Mouse (Mus musculus): ENCODE data around the gene Hs3st3b1.
A peak's percentile ranks its signal among the peaks of the same experiment; 100 is the strongest.

Gene Hs3st3b1

DNA sequence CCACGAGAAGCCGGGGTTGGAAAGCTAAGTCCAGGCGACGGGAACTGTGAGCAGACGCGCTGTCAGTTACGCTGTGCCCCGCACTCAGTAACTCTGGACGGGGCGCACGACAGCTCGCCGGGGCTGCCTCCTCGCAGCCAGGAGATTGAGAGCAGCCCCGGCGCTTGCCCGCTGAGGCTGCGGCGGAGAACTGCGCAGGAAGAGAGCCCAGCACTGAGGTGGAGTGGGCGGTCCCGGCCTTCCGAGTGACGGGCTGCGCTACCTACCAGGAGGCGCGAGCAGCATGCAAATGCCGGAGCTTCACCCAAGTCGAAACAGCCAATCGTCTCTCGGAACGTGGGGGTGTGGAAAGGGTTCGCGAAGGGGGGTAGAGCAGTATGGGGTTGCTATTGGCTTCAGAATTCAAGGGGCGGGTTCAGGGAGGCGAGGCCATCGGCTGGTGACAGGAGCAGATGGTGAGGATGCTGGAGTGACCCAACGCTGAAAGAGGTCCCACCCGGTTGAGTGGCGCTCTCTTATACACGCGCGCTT lies at the start of gene Hs3st3b1:
Gene Hs3st3b1, minus strand, starts transcription at position 200 of the 531 bp plus-strand sequence.
- peak; percentile 91 for DNase-seq (ENCODE audit: extremely low spot score, low read depth, low spot score)

DNA sequence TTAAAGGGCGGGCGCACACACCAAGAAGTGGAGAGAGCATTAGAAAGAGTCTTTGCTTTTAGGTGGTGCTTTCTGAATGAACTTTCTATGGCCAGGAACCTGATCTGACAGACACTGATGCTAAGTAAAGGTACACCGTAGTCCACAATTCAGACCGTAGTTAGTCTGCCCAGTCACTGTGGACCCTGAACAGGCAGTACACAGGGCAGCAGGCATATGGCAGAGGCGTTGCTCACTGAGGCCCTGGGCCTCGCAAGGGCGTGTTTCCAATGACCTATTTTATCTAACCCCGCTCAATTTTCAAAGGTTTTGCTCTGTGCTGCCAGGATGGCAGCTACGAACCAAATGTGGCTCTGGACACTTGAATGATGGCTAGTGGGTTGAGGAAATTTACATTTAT lies 49.4 kb upstream of the Hs3st3b1 start:
- no peak for DNase-seq (ENCODE audit: extremely low spot score, low read depth, low spot score)

DNA sequence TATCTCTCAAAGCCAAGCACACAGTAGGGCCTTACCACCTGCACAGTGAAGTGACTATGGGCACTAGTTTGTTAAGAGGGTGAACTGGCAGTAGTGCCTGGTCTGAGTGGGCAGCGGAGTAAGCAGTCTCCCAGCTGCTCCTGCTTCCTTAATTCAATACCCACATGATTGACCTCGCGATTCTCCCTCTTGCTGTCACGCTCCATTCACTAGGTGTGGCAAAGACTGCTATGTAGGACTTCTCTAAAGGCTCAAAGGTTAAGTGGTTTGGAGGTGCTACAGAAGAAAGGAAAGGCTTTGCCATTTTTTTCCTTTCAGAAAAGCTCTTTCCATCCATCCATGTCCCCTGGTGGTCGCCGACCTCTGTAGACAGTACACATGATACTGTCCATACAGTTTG lies 48.7 kb upstream of the Hs3st3b1 start:
- DNase-seq (ENCODE audit: extremely low spot score, low read depth, low spot score): no peak

DNA sequence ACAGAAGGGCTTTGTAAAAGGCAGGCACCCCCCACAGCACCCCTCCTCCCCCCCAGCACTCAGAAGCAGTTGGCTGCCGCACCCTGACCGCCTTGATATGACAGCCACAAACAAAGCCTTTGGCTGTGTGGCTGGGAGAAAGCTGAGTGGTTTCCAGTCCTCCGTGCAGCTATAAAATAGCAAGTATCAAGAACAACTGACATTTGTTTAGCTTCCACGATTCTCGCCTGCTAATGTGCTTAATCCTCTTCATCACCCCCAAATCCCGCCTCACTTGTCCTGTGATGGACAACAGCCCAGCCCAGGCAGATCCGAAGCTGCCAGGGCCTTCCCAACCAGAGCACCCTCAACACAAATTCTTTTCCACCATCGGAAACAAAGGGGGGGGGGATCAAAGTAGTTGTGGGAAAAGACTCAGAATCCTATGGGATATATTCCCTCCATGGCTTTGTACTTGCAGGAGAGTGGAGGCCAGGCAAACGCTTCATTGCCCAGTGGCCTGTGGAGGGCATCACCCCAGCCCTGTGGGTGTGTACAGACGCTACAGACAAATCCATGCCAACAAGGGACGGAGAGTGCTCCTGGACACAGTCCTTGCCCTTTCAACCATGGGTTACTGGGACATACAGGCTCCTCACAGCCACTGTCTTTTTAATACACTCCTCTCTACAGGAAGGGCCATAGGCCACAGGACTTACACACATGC lies 47.3 kb upstream of the Hs3st3b1 start:
- DNase-seq (ENCODE audit: extremely low spot score, low read depth, low spot score): no peak

DNA sequence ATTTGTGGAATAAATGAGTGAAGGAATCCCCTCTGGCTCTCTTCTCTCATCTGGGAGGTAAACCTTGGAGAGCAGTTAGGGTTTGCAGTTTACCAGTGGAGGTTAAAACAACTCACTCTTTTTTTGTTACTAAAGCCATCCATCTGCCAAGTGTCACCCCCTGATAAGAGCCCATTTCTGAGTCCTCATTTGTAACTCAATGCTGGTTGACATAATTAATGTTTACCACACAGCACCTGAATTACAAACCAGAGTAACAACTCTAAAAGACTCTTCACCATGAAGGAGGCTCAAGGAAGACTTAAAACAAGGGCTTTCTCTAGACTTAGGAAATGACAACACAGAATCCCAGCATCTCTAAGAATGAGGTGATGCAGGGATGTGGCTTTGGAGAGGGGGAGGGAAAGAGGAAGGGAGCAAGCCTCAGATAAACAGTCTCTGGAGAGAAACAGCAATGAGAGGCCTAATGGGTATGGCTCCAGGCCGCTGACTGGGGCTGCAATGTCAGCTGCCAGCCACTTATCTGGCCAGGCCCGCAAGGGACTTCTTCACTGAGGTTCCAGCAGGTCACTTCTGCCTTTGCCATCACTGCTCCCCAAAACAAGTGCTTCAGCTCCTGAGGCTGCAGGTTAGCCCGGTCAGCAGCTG lies 46.4 kb upstream of the Hs3st3b1 start:
- no peak for DNase-seq (ENCODE audit: extremely low spot score, low read depth, low spot score)

DNA sequence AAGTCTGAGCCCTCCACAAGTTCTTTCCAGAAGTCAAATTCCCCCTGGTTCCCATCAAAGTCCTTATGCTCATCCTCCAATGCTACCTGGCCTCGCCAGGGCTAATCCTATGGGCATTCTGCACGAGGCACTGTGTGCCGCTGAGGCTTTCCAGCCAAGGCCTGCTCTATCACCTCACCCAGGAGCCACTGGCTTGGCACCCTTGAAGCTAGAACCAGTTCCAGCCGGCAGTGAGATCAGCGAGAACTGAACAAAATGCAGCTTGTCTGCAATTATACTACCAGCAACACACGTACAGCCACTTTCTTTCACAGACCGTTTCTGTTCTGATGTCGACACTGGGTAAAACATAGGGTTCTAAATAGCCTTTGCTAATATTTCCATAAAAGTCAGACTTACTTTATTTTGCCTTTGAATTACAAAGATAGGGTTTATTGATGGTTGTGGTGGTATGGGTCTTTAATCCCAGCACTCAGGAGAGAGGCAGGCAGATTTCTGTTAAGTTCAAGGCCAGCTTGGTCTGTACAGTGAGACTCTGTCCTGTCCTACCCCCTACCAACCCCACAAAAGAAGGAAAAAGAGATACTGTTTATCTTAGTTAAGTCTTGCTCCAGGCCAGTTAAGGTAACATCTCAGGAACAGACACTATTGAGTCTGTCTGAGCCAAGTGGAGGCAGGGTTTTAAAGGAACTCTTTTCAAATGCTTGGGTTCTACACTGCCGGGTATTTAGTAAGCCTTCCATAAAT lies 45.7 kb upstream of the Hs3st3b1 start:
- no peak for DNase-seq (ENCODE audit: extremely low spot score, low read depth, low spot score)

DNA sequence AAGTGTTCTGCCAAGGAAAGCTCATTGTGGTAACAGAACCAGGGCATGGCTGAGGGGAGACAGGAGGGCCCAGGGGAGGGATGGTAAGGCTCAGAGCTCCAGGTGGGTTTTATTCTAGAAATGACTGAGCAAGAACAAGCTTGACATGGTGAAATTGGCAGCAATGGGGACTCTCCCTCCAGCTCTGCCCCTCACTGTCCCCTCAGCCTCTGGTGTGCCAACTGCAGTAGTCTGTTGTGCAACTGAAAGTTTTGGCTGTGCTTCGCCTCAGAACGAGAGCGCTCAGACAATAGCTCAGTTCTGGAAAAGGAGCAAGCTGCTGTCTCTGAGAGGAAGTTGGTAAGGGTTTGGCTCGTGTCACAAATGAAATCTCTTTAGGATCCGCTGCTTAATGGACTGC lies 43.3 kb upstream of the Hs3st3b1 start:
- DNase-seq (ENCODE audit: extremely low spot score, low read depth, low spot score): no peak

DNA sequence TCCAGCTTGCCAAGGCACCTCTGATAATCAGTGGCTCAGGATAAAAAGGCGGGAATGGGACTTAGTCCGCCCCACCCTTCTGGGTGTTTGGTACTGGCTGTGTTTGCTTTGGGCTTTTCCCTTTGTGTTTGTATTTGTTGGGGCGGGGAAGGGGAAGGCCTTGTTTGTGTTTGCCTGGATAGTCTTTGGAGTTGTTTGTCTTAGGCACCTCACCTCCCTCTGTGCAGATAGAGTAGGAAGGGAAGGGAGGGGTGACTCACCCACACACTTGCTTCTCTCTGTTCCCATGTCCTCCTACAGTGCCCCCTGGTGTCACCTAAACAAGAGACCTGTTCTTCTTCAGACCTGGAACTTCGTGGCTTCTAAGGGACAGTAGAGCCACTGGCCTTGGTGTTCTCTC lies 35.1 kb upstream of the Hs3st3b1 start:
- no peak for DNase-seq (ENCODE audit: extremely low spot score, low read depth, low spot score)

DNA sequence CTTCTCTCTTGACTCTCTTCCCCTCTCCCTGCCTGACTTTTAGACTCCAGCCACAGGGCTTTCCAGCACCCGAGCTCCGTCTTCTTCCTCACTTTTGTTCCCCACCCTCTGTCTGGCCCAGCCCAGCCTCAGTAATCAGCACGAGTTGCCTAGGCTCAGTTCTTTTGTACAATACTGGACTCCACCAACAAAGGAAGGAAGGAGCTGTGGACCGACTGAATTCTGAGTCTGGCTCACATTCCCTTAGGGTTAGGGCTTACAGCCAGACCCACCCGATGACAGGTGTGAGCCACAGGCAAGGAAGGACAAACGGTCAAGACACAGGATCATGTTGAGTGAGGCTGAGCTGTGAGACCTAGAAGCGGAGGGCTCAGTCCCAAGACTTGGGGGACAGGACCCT lies 34.7 kb upstream of the Hs3st3b1 start:
- no peak for DNase-seq (ENCODE audit: extremely low spot score, low read depth, low spot score)

DNA sequence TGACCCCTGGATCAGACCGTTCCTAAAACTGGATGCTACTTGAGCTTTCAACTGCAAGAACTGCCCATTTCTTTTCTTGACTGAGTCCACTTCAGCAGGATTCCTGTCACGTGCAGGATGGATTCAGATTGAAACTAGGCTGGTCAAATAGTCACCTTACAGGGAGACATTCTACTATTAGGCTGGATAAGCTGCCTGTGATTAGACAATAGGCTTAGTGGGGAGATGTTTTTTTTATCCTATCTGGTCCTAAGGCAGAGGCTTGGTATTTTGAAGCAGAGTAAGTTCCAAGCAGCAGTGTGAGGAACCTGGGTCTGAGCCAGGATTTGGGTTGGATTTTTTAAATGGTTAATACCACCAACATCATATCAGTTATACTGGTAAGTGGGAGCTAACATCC lies 31.8 kb upstream of the Hs3st3b1 start:
- DNase-seq (ENCODE audit: extremely low spot score, low read depth, low spot score): no peak

DNA sequence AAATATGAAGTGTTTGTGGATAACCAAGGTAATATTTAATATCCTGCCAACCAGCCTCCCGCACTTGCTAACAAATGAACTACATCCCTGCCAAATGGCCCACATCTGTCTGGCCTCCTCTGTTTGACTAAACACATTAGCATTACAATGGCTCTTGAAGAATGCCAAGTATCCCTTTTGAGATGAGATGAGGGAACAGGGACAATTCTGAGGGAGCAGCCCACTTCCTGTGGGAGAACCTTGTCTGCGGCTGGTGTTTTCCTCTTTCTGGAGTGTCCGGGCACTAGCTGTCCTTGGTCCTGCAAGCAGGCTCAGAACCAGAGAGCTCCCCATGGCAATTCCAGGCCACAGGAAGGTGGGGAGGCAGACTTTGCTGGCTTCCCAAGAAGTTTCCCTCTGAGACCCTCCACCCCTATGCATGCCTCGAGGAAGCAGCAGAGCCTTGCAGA lies 30.7 kb upstream of the Hs3st3b1 start:
- DNase-seq (ENCODE audit: extremely low spot score, low read depth, low spot score): no peak

DNA sequence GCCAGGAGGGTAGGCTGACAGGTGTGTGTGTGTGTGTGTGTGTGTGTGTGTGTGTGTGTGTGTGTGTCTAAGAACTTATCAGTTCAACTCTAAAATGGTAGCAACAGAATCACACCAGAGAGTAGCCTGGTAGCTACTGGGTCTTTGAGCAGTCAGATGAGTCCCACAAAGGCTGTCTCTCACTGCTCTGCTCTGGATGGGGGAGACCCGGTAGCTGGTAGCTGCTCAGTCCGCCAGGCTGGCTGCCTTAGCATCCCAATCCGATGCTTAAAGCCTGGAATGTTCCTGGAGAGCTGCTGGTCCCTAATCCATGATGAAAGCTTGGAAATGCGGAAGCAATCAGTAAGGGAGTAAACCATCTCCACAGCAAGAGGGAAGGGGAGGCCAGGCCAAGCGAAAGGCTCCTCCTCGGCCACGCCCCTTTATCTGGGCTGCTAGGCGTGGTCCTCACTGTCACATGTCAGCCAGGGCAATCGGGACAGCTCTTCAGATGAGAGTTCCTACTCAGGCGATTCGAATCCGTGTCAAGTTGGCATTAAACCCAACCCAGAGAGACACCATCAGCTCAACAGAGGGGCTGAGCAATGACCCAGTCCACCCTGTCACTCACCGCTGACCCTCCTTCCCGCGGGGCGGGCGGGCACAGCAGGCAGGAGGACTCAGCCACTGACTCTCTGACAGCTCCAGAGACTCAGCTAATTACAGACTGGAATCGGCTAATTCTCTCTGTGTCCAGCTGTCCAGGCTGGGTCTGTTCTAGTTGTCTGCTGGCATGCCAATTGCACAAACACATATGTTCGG lies 29.9 kb upstream of the Hs3st3b1 start:
- DNase-seq (ENCODE audit: extremely low spot score, low read depth, low spot score): no peak

DNA sequence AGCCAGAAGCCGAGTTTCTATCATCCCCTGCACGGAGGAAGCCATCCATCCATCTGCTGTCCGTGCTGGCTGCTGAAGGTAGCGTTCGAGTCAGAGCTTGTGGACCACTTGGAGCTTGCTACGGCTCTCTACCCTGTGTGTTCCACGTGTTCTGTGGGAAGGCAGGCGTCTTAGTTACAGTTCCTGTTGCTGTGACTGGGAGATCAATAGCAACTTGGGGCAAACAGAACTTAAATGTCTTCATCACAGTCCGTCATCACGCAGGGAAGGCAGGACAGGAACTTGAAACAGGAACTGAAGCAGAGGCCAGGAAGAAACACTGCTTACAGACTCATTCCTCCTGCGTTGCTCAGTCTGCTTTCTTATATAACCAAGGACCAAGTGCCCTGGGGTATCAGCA lies 26.3 kb upstream of the Hs3st3b1 start:
- DNase-seq (ENCODE audit: extremely low spot score, low read depth, low spot score): no peak

DNA sequence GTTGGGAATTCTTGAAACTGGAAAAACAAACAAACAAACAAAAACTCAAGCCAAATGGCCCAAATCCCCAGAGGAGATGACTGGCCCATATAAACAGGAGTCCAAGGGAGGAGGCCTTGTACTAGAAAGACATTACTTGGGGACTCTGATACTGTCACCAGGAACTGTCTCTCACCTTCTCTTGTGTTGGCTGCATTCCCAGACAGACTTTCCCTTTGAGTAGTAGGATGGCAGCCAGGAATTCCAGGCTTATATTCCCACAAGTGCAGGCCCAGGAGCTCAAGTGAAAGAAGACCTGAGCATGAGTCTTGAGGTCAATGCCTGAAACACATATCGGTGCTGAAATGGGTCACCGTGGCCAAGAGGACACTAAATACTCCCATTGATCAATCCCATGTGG lies 24.9 kb upstream of the Hs3st3b1 start:
- DNase-seq (ENCODE audit: extremely low spot score, low read depth, low spot score): no peak

DNA sequence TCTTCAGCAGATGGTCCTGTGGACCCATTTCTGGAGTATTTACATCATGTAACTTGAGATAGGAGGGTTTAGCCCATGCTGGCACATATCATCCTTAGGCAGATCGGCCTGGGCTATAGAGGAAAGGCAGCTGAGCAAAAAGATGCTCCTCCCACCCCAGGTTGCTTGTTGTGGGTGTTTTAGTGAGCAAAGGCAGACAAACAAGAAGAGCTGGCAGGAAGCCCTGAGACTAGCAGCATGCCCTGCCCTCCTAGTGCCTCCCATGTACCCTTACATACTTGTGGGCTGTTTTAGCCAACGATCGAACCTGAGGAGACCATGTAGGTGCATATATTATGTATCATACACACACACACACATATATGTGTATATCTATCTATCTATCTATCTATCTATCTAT lies 21.9 kb upstream of the Hs3st3b1 start:
- no peak for DNase-seq (ENCODE audit: extremely low spot score, low read depth, low spot score)

DNA sequence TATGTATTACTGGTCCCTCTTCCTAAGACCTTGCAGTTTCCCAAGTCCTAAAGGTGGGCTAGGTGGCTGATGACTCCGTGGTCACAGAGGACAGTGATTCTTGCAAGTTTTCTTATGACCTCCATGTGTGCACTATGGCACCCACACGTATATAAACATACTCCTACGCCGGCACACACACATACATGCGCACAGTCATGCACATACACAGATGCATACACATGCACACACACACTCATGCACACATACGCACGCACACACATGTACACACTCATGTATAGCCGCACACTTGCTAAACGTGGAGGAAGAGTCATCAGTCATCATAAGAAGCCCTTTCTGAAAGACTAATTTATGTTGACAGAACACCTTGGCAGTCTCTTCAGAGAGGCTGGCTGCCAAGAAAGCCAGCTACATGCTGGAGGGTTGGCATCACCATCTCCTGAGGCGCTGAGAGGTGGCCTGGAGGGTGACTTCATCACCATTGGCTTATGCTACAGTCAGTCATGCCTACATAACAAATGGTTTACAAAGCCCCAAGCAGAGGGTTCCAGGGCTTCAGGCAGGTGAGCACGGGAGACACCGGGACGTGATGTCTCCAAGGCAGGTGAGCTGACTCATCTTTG lies 21.3 kb upstream of the Hs3st3b1 start:
- DNase-seq (ENCODE audit: extremely low spot score, low read depth, low spot score): no peak

DNA sequence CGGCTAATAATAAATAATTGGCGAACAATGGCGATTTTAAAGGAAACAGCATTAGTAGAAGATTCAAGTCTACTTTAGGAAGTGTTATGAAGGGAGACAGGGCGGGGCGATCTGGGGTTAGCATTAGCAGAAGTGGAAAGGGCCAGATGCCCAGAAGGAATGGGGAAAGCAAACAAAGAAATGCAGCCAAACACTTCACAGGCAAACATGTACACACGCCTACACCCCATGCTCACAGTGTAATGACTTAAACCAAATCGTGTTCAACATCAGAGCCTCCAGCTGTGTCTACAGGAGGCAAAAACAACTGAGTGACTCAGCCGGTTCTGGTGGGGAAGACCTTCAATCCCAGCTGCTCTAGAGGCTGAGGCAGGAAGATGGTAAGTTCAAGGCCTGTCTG lies 20.1 kb upstream of the Hs3st3b1 start:
- no peak for DNase-seq (ENCODE audit: extremely low spot score, low read depth, low spot score)

DNA sequence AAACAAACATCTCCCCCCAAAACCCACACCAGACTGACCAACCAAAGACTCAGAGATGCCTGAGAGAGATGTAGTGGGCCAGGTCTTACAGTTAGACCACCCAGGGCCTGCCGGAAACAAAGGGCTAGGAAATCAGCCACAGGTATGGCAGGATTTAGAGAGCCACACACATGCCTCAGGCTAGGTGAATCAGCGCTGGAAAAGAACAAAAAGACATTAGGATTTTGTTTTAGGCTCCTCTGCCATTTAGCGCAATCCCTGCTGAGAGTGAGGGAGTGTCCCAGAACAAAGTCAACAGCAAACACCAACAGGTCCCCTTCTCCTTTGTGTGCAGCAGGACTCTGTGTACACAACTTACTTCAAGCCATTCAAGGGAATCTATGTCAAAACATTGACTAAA lies 14.6 kb upstream of the Hs3st3b1 start:
- DNase-seq (ENCODE audit: extremely low spot score, low read depth, low spot score): no peak

DNA sequence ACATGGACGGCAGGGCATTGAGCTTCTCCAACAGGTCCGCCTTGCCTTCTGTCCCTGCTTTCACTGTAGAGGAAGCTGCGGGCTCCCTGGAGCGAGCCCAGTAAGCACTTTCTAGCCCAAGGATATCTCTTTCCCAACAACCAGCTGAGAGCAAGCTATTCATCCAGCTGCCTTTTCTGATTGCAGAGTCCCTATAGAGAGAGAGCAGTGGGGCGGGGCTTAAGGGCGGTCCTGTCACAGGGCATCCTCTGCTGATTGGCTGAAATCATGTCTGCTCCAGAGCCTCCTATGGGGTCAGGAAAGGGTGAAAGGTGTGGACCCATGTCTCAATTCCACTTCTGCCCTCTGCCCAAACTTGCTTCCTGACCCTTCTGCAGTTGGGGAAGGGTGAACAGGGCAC lies 4.8 kb upstream of the Hs3st3b1 start:
- no peak for DNase-seq (ENCODE audit: extremely low spot score, low read depth, low spot score)

DNA sequence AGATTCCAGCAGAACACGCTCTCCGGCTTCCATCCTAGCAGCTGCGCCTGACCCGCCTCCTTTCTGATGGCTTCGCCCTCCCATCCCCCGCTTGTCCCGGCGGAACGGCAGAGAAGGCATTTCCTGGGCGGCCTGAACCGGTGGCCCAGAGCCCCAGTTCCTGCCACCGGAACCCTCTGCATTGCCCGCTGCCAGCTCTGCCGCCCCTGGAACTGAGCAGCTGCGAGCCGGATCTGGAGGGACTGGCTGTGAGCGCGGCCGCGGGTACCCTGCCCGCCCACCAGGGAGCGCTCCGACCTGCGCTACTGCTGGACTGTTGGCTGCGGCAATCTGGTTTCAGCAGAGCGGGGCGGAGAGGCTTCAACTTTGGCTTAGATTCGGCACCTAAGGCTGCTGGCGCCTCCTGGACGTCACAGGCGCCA lies 3.1 kb upstream of the Hs3st3b1 start:
- DNase-seq (ENCODE audit: extremely low spot score, low read depth, low spot score): no peak
